In the genomic region with DNA sequence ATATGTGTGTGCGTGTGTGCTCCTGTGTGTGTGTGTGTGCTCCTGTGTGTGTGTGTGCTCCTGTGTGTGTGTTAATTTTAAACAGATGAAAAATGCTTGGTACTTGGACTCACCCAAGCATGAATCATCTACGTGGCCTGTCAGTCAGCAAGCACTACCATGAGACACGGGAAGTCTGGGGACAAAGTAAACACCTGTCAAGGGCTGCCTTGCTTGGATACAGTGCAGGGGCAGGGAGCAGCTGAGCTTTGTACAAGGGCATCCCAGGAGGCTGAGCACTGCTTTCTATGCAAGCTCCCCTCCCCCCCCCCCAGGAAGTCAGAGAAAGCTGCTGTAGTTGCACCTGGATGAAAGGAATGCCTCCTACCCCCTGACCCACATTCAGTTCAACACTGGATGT, we compare ENCODE assay signal across 22 mouse cellular contexts.
DNase-seq lines count a peak whose midpoint lies in the region; ATAC-seq and TF ChIP-seq lines count a peak whose summit lies in the region.
"Had no signal": no experiment of that assay in that cellular context is flagged by ENCODE, and none has a peak within 500 bp of the region (broad histone marks: within the 10 kb centered on the region; RNA-seq: fewer than 3 reads in every experiment).

No protein-coding gene starts in this region.

- no peak for TF ChIP-seq CTCF in kidney, postnatal 0 days (IDR thresholded peaks at IDR 0.05; ENCODE audit: low read depth)
- no peak for TF ChIP-seq CTCF in midbrain, postnatal 0 days (IDR thresholded peaks at IDR 0.05)

- no peaks in the 10 kb centered on the region for H3K4me1 ChIP-seq in kidney, postnatal 0 days (replicated peaks; ENCODE audit: insufficient read depth, low read length)
- H3K4me1 ChIP-seq in midbrain, embryonic 14.5 days (ENCODE audit: control insufficient read depth, insufficient read depth, low read length): no peaks in the 10 kb centered on the region
- no peaks in the 10 kb centered on the region for H3K4me1 ChIP-seq in midbrain, postnatal 0 days (ENCODE audit: insufficient read depth, low read length)
- H3K4me1 ChIP-seq in stomach, embryonic 15.5 days: no peaks in the 10 kb centered on the region
- H3K4me1 ChIP-seq: embryonic facial prominence, embryonic 13.5 days; forebrain, embryonic 12.5 days; kidney, embryonic 15.5 days; liver, embryonic 13.5 days; midbrain, embryonic 12.5 days had no signal

- 38% methylated on average over 3 of the region's 3 CpGs for WGBS in kidney, postnatal 0 days
- 48% methylated on average over 3 of the region's 3 CpGs for WGBS in midbrain, embryonic 14.5 days
- WGBS in midbrain, postnatal 0 days: 55% methylated on average over 3 of the region's 3 CpGs
- 31% methylated on average over 3 of the region's 3 CpGs for WGBS in stomach, embryonic 15.5 days

- no peak overlapping the region for H3K4me2 ChIP-seq in kidney, postnatal 0 days (ENCODE audit: low read length)
- no peak overlapping the region for H3K4me2 ChIP-seq in midbrain, embryonic 14.5 days (ENCODE audit: low read length)
- no peak overlapping the region for H3K4me2 ChIP-seq in midbrain, postnatal 0 days (ENCODE audit: low read depth, low read length, poor library complexity, severe bottlenecking)
- H3K4me2 ChIP-seq in stomach, embryonic 15.5 days: no peak overlapping the region
- H3K4me2 ChIP-seq: embryonic facial prominence, embryonic 13.5 days; forebrain, embryonic 12.5 days; kidney, embryonic 15.5 days; liver, embryonic 13.5 days; midbrain, embryonic 12.5 days had no signal

- H3K36me3 ChIP-seq in kidney, postnatal 0 days (ENCODE audit: insufficient read depth, low read length): no peaks in the 10 kb centered on the region
- H3K36me3 ChIP-seq in midbrain, embryonic 14.5 days (ENCODE audit: control insufficient read depth, insufficient read depth, low read length): no peaks in the 10 kb centered on the region
- no peaks in the 10 kb centered on the region for H3K36me3 ChIP-seq in midbrain, postnatal 0 days (ENCODE audit: insufficient read depth, low read length)
- H3K36me3 ChIP-seq in stomach, embryonic 15.5 days: no peaks in the 10 kb centered on the region
- H3K36me3 ChIP-seq: embryonic facial prominence, embryonic 13.5 days; forebrain, embryonic 12.5 days; G1E; kidney, embryonic 15.5 days; liver, embryonic 13.5 days; midbrain, embryonic 12.5 days had no signal

- peak; percentile 75; the same call in 1 of the 2 replicates for ATAC-seq in kidney, postnatal 0 days (replicated peaks; ENCODE audit: low FRiP score, low read depth)
- peak; percentile 31; the same call in 1 of the 2 replicates for ATAC-seq in midbrain, embryonic 14.5 days (ENCODE audit: low FRiP score, low TSS enrichment)
- no peak for ATAC-seq in midbrain, postnatal 0 days (ENCODE audit: low FRiP score)
- peak; percentile 78; the same call in 1 of the 2 replicates for ATAC-seq in stomach, embryonic 15.5 days (ENCODE audit: insufficient read depth, low FRiP score, low read depth)
- no peak for ATAC-seq in activated CD4-positive, CD25-positive, alpha-beta regulatory T cell, adult 4 months
- ATAC-seq: CD4-positive, CD25-positive, alpha-beta regulatory T cell, adult 4 months had no signal

- H3K27ac ChIP-seq in kidney, postnatal 0 days: no peak overlapping the region
- H3K27ac ChIP-seq in midbrain, embryonic 14.5 days (replicated peaks; ENCODE audit: low read depth, low read length): no peak overlapping the region
- no peak overlapping the region for H3K27ac ChIP-seq in midbrain, postnatal 0 days (ENCODE audit: low read depth, low read length)
- no peak overlapping the region for H3K27ac ChIP-seq in stomach, embryonic 15.5 days
- H3K27ac ChIP-seq: embryonic facial prominence, embryonic 13.5 days; forebrain, embryonic 12.5 days; kidney, embryonic 15.5 days; liver, embryonic 13.5 days; midbrain, embryonic 12.5 days had no signal

- no peaks in the 10 kb centered on the region for H3K9me3 ChIP-seq in kidney, postnatal 0 days (replicated peaks; ENCODE audit: low read length)
- no peaks in the 10 kb centered on the region for H3K9me3 ChIP-seq in midbrain, embryonic 14.5 days (ENCODE audit: control insufficient read depth, low read length)
- H3K9me3 ChIP-seq in midbrain, postnatal 0 days (ENCODE audit: low read length): no peaks in the 10 kb centered on the region
- no peaks in the 10 kb centered on the region for H3K9me3 ChIP-seq in stomach, embryonic 15.5 days
- H3K9me3 ChIP-seq: embryonic facial prominence, embryonic 13.5 days; forebrain, embryonic 12.5 days; kidney, embryonic 15.5 days; liver, embryonic 13.5 days; midbrain, embryonic 12.5 days had no signal

- peak; percentile 5 for DNase-seq in embryo, embryonic 10 days (ENCODE audit: low spot score)
- DNase-seq in embryo, embryonic 10.5 days (ENCODE audit: low spot score): no peak
- DNase-seq in kidney, postnatal 0 days (ENCODE audit: low spot score): no peak
- DNase-seq in kidney, adult 18-20 months: no peak
- no peak for DNase-seq in midbrain, embryonic 14.5 days
- DNase-seq in midbrain, postnatal 0 days (ENCODE audit: low spot score): no peak
- DNase-seq: cerebellum, postnatal 10 days; gastrocnemius, postnatal 14 days; left cerebral cortex, postnatal 4 days; liver, embryonic 13.5 days; lung, postnatal 4 days; right cerebral cortex, postnatal 14 days; thymus, postnatal 36 days had no signal

- no peak overlapping the region for H3K9ac ChIP-seq in kidney, postnatal 0 days (ENCODE audit: low read depth, low read length)
- H3K9ac ChIP-seq in midbrain, embryonic 14.5 days (replicated peaks; ENCODE audit: low read length): no peak overlapping the region
- no peak overlapping the region for H3K9ac ChIP-seq in midbrain, postnatal 0 days (replicated peaks; ENCODE audit: low read length, poor library complexity, severe bottlenecking)
- H3K9ac ChIP-seq in stomach, embryonic 15.5 days: no peak overlapping the region
- H3K9ac ChIP-seq: embryonic facial prominence, embryonic 13.5 days; forebrain, embryonic 12.5 days; kidney, embryonic 15.5 days; liver, embryonic 13.5 days; midbrain, embryonic 12.5 days had no signal

- H3K4me3 ChIP-seq in kidney, postnatal 0 days (replicated peaks; ENCODE audit: low read depth, low read length): no peak overlapping the region
- no peak overlapping the region for H3K4me3 ChIP-seq in midbrain, embryonic 14.5 days (replicated peaks; ENCODE audit: low read depth, low read length)
- no peak overlapping the region for H3K4me3 ChIP-seq in midbrain, postnatal 0 days (ENCODE audit: low read depth, low read length)
- no peak overlapping the region for H3K4me3 ChIP-seq in stomach, embryonic 15.5 days (replicated peaks)
- H3K4me3 ChIP-seq: embryonic facial prominence, embryonic 13.5 days; forebrain, embryonic 12.5 days; kidney, embryonic 15.5 days; layer of hippocampus, adult 2 months; liver, embryonic 13.5 days; midbrain, embryonic 12.5 days had no signal

- no peaks in the 10 kb centered on the region for H3K27me3 ChIP-seq in kidney, postnatal 0 days (ENCODE audit: insufficient read depth, low read length)
- no peaks in the 10 kb centered on the region for H3K27me3 ChIP-seq in midbrain, embryonic 14.5 days (ENCODE audit: control insufficient read depth, insufficient read depth, low read length)
- no peaks in the 10 kb centered on the region for H3K27me3 ChIP-seq in midbrain, postnatal 0 days (ENCODE audit: insufficient read depth, low read length)
- no peaks in the 10 kb centered on the region for H3K27me3 ChIP-seq in stomach, embryonic 15.5 days (replicated peaks)
- H3K27me3 ChIP-seq: embryonic facial prominence, embryonic 13.5 days; forebrain, embryonic 12.5 days; kidney, embryonic 15.5 days; liver, embryonic 13.5 days; midbrain, embryonic 12.5 days had no signal

Comparison
In these comparisons a context has a peak if more than half of its experiments do, and no peak if none do; other contexts are left out.
1. ATAC-seq: peak in kidney, postnatal 0 days (single experiment), midbrain, embryonic 14.5 days (single experiment) and stomach, embryonic 15.5 days (single experiment); none in midbrain, postnatal 0 days (single experiment) and activated CD4-positive, CD25-positive, alpha-beta regulatory T cell, adult 4 months (single experiment).